Mouse (Mus musculus) hindbrain, embryonic 14.5 days (tissue): ENCODE measurements around the gene 1700020A23Rik. TPM values are rescaled to one million over a fixed set of nuclear protein-coding genes. Genes with fewer than 3 reads are reported as not detected.
"Not testable (repeated sequence)": the region's sequence is repeated elsewhere in the genome, so short reads cannot be mapped to it uniquely, and the experiment has no call there.

Experiments used
- ATAC-seq: fragments of 200-750 bp; cut with Nextera tagmentation; 2 replicates; pipeline ENCODE4 v1.8.0; 2017; ENCODE audit warnings: moderate number of reproducible peaks, mild to moderate bottlenecking, moderate TSS enrichment, moderate library complexity; ENCODE audit not compliant: low FRiP score
- DNase-seq: peaks from one replicate; pipeline ENCODE4 v3.0.0-alpha.2; 2015; ENCODE audit warnings: low spot score
- H3K27ac ChIP-seq: fragments of 300-500 bp; sonication (generic); 2 replicates; pipeline ENCODE4 v1.5.1; 2014; ENCODE audit warnings: mild to moderate bottlenecking, moderate library complexity
- H3K27me3 ChIP-seq: fragments of 300-500 bp; sonication (generic); 2 replicates; pipeline ENCODE4 v1.6.1; 2014; ENCODE audit warnings: mild to moderate bottlenecking, low read length, mixed read lengths; ENCODE audit not compliant: control insufficient read depth, insufficient read depth
- H3K36me3 ChIP-seq: fragments of 300-500 bp; sonication (generic); replicated peaks from 2 replicates; pipeline ENCODE4 v1.6.1; 2014; ENCODE audit not compliant: control insufficient read depth, insufficient read depth
- H3K4me1 ChIP-seq: fragments of 300-500 bp; sonication (generic); replicated peaks from 2 replicates; pipeline ENCODE4 v1.6.1; 2014; ENCODE audit warnings: antibody characterized with exemption, low read length, mixed read lengths; ENCODE audit not compliant: control insufficient read depth, insufficient read depth
- H3K4me2 ChIP-seq: fragments of 300-500 bp; sonication (generic); replicated peaks from 2 replicates; pipeline ENCODE4 v1.6.1; 2014; ENCODE audit warnings: mild to moderate bottlenecking, moderate library complexity
- H3K4me3 ChIP-seq: fragments of 300-500 bp; sonication (generic); replicated peaks from 2 replicates; pipeline ENCODE4 v1.5.1; 2014; ENCODE audit warnings: mild to moderate bottlenecking, low read length
- H3K9ac ChIP-seq: fragments of 300-500 bp; sonication (generic); 2 replicates; pipeline ENCODE4 v1.6.1; 2014
- H3K9me3 ChIP-seq: fragments of 300-500 bp; sonication (generic); 2 replicates; pipeline ENCODE4 v1.6.1; 2016; ENCODE audit warnings: low read length; ENCODE audit not compliant: control insufficient read depth
- WGBS: fragments of 180-500 bp; shearing (Covaris S2); extraction: QIAGEN DNeasy Blood & Tissue Kit; methylation state at CpG from one replicate; pipeline ENCODE4 v1.1.7; 2014; 5-methylcytosine and 5-hydroxymethylcytosine counted together
- polyA plus RNA-seq: library from polyadenylated mRNA; unstranded; fragments of >200 nt; fragmentation: Nextera tagmentation; extraction: Ambion mirVana; gene quantifications from 2 replicates; pipeline ENCODE4 v1.2.1, GENCODE M21; 2014

The 1700020A23Rik gene
- polyA plus RNA-seq = 0.72 TPM in 1 of 2 replicates, not detected in the other

DNA sequence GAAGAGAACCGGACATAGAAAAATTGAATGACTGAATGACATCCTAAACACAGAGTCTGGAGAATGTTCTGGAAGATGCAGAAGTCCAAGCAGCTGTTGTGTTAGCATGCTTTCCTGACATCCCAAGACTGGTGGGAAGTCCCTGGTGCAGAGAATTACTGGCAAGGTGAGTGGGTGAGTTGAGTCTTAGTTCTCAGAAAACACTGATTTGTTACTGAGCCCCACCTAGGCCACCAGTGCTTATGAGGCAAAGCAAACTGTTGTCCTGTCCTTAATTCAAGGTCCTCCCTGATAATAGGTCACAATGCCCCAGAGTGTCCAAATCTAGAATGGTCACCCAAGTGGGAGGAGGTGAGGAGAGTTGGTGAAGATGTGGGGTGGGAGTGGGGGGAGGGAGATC is at the start of gene 1700020A23Rik, which contains the start of gene Gm28372:
Gene 1700020A23Rik (plus strand): TSS at position 321 of the 400 bp plus-strand sequence.
Gene Gm28372 (plus strand): TSS at position 301 of the 400 bp plus-strand sequence.
- H3K4me1 ChIP-seq = no peaks in the 10 kb centered on the region
- no peaks in the 10 kb centered on the region for H3K36me3 ChIP-seq
- no peak within 1 kb of the TSS for H3K9ac ChIP-seq
- no peak within 1 kb of the TSS for H3K27ac ChIP-seq
- DNase-seq = no peak
- H3K4me2 ChIP-seq = no peak within 1 kb of the TSS
- H3K9me3 ChIP-seq = no peaks in the 10 kb centered on the region
- H3K4me3 ChIP-seq = no peak within 1 kb of the TSS
- WGBS = 86% methylated on average over 1 of the region's 1 CpGs
- no peak for ATAC-seq
- H3K27me3 ChIP-seq = no peaks in the 10 kb centered on the region

DNA sequence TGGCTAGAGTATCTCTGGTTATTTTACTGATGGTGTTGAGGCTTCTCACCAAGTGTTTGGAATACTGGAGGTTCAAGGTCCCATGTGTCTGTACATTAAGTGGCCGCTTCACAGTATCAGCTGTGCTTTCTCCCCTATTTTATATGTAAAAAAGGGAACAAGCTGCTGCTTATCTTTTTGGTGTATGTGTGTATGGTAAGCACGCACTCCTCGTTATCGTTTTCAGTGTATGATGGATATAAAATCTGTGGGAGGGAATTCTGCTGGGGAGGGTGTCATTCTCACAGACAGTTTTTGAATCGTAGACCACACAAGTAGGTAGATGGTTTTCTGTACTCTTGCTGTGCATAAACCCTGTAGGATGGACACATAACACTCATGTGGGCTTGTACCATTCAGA is 47.5 kb upstream of the 1700020A23Rik start:
- 88% methylated on average over 5 of the region's 5 CpGs for WGBS
- no peak overlapping the region for H3K4me3 ChIP-seq
- H3K9me3 ChIP-seq = no peaks in the 10 kb centered on the region
- no peak overlapping the region for H3K9ac ChIP-seq
- no peaks in the 10 kb centered on the region for H3K36me3 ChIP-seq
- no peaks in the 10 kb centered on the region for H3K4me1 ChIP-seq
- H3K4me2 ChIP-seq = no peak overlapping the region
- no peak overlapping the region for H3K27ac ChIP-seq
- peaks cover 39% of the 10 kb centered on the region for H3K27me3 ChIP-seq
- ATAC-seq (no peak), DNase-seq (no peak)

DNA sequence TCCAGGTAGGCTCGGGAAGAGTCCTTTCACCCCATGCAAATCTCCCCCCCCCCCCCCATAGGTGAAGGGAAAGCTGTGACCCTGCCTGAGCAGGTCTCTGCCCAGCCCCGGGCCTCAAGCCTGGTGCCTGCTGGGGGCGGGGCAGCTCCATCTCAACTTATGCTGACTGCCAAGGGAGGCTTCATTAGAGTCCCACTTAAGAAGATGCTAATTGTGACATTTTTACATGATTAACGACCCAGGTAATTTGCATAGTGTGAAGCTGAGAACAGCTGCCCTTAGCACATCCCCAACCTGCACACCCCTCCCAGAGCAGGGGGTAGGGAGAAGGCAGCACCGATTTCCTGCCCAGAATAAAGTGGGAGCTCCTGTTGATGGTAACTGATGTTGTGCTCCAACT is 46.2 kb upstream of the 1700020A23Rik start:
- Histone ChIP-seq H3K4me3 (no peak overlapping the region), H3K36me3 (no peaks in the 10 kb centered on the region), H3K9ac (no peak overlapping the region), H3K27me3 (peaks cover 52% of the 10 kb centered on the region), H3K4me2 (no peak overlapping the region), H3K27ac (no peak overlapping the region), H3K9me3 (no peaks in the 10 kb centered on the region), H3K4me1 (no peaks in the 10 kb centered on the region)
- 17% methylated on average over 5 of the region's 5 CpGs for whole genome bisulfite sequencing
- DNase-seq (no peak), ATAC-seq (no peak)

GRCm38 (mm10) chr2:130362511-130363026 is 42.5 kb upstream of the 1700020A23Rik start:
- peak; percentile 67 for DNase-seq
- Histone ChIP-seq H3K27me3 (peaks cover 61% of the 10 kb centered on the region), H3K27ac (no peak overlapping the region), H3K9ac (no peak overlapping the region), H3K4me2 (no peak overlapping the region), H3K9me3 (no peaks in the 10 kb centered on the region), H3K4me3 (no peak overlapping the region), H3K4me1 (0 out of 2 replicates have a peak, but pooled peaks cover 5% of the 10 kb centered on the region), H3K36me3 (no peaks in the 10 kb centered on the region)
- no peak for ATAC-seq
- 5% methylated on average over 14 of the region's 14 CpGs for WGBS

DNA sequence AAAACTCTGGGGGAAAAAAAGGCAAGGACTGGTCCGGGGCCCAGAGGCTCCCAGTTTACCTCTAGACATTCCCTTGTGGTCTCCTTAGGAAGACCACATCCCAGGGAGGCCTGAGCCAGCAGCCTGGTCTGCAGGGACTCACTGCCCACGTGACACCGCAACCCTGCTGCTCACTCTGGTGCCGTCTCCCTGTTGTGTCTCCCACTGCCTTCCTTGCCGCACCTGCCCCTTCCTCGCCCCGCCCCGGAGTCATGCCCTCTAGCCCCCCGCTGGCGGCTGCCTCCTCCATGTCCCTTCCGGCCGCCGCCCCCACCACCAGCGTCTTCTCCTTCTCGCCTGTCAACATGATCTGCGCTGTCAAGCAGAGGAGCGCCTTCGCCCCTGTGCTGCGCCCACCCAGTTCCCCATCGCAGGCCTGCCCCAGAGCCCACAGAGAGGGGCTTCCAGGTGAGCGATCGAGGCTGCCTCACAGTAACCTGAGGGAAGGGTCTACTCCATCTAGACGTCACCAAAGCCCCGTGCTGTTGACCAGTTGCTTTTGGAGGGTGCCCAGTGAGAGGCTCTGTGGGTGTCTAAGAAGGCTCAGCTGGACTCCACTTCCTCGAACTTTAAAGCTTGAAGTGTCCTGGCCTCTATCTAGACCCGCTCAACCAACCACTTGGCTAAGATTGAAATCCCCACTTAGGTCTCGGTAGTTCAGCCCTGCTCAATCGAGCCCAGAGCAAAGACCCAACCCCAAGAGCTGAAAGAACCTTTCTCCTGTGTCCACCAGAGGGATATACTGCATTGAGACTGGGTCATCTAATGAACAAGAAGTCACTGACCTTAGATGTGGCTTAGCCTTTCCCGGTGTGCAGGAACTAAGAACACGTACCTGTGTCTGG is 39.6 kb upstream of the 1700020A23Rik start:
- Histone ChIP-seq H3K9me3 (no peaks in the 10 kb centered on the region), H3K4me1 (0 out of 2 replicates have a peak, but pooled peaks cover 5% of the 10 kb centered on the region), H3K9ac (peak overlapping the region; percentile 29; the same call in 1 of the 2 replicates), H3K4me2 (peak overlapping the region; percentile 48), H3K27me3 (peaks cover 43% of the 10 kb centered on the region), H3K27ac (no peak overlapping the region), H3K36me3 (no peaks in the 10 kb centered on the region), H3K4me3 (peak overlapping the region; percentile 24)
- DNase-seq (no peak), ATAC-seq (0 out of 2 replicates have a peak, but pooled peaks have one; percentile 14)
- WGBS = 9% methylated on average over 27 of the region's 30 CpGs

GRCm38 (mm10) chr2:130367386-130367785 is 37.7 kb upstream of the 1700020A23Rik start:
- no peak overlapping the region for H3K4me2 ChIP-seq
- no peak overlapping the region for H3K4me3 ChIP-seq
- H3K27ac ChIP-seq = no peak overlapping the region
- 68% methylated on average over 4 of the region's 4 CpGs for WGBS
- ATAC-seq (no peak), DNase-seq (no peak)
- 0 out of 2 replicates have a peak, but pooled peaks cover 5% of the 10 kb centered on the region for H3K4me1 ChIP-seq
- no peaks in the 10 kb centered on the region for H3K9me3 ChIP-seq
- peaks cover 23% of the 10 kb centered on the region for H3K27me3 ChIP-seq
- H3K36me3 ChIP-seq = no peaks in the 10 kb centered on the region
- no peak overlapping the region for H3K9ac ChIP-seq

GRCm38 (mm10) chr2:130373026-130373425 is 32.0 kb upstream of the 1700020A23Rik start:
- DNase-seq, ATAC-seq: not testable (repeated sequence)
- WGBS = 48% methylated on average over 1 of the region's 1 CpGs

GRCm38 (mm10) chr2:130374951-130375350 is 30.1 kb upstream of the 1700020A23Rik start:
- Histone ChIP-seq H3K9me3 (no peaks in the 10 kb centered on the region), H3K4me1 (no peaks in the 10 kb centered on the region), H3K4me3 (no peak overlapping the region), H3K27me3 (no peaks in the 10 kb centered on the region), H3K27ac (no peak overlapping the region), H3K4me2 (no peak overlapping the region), H3K36me3 (no peaks in the 10 kb centered on the region), H3K9ac (no peak overlapping the region)
- 77% methylated on average over 4 of the region's 4 CpGs for WGBS
- ATAC-seq (no peak), DNase-seq (no peak)

More at GRCm38 (mm10) chr2:130373026-130373425, 32.0 kb upstream of the 1700020A23Rik start:
- not testable (repeated sequence) for H3K9me3 ChIP-seq, H3K4me3 ChIP-seq, H3K4me2 ChIP-seq, H3K4me1 ChIP-seq, H3K9ac ChIP-seq, H3K27me3 ChIP-seq, H3K36me3 ChIP-seq, H3K27ac ChIP-seq

DNA sequence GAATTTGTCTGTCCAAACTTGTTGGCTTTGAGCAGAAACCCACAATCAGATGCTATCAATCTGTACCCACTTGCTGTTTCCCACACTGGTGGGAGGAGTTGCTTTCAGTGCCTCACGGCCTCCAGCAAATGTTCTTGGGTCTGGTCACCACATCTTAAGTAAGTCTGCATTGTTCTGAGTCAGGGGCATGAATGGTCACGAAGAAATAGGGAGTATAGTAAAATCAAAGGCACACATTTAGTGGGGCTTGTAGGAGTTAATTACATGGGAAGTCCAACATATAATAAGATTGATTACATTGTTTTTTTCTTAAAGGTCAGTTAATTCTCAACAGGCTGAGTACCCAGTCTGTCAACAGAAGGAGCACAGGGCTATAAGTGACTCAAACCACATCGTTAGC is 21.9 kb upstream of the 1700020A23Rik start:
- H3K27me3 ChIP-seq = no peaks in the 10 kb centered on the region
- H3K4me3 ChIP-seq = no peak overlapping the region
- no peak for DNase-seq
- H3K4me2 ChIP-seq = no peak overlapping the region
- no peaks in the 10 kb centered on the region for H3K4me1 ChIP-seq
- no peak for ATAC-seq
- WGBS = 56% methylated on average over 3 of the region's 3 CpGs
- no peak overlapping the region for H3K27ac ChIP-seq
- H3K36me3 ChIP-seq = no peaks in the 10 kb centered on the region
- no peak overlapping the region for H3K9ac ChIP-seq
- no peaks in the 10 kb centered on the region for H3K9me3 ChIP-seq
